Mouse (Mus musculus) limb, embryonic 14.5 days (tissue): ENCODE data around the gene Abcc6. TPM values are rescaled to one million over a fixed set of nuclear protein-coding genes. Genes with fewer than 3 reads are reported as not detected.
"Not testable (repeated sequence)": the region's sequence is repeated elsewhere in the genome, so short reads cannot be mapped to it uniquely, and the experiment has no call there.

Experiments used
- ATAC-seq: fragments of 200-750 bp; cut with Nextera tagmentation; 2 replicates; pipeline ENCODE4 v1.8.0; 2017; ENCODE audit warnings: low read depth, moderate number of reproducible peaks, moderate TSS enrichment; ENCODE audit not compliant: low FRiP score
- DNase-seq: peaks from one replicate; pipeline ENCODE4 v3.0.0-alpha.2; 2015; ENCODE audit warnings: low spot score
- H3K27ac ChIP-seq: fragments of 300-500 bp; sonication (generic); replicated peaks from 2 replicates; pipeline ENCODE4 v1.5.1; 2014; ENCODE audit warnings: low read depth, mild to moderate bottlenecking, low read length, moderate library complexity, mixed read lengths
- H3K27me3 ChIP-seq: fragments of 300-500 bp; sonication (generic); 2 replicates; pipeline ENCODE4 v1.6.1; 2014; ENCODE audit warnings: low read length, mixed read lengths; ENCODE audit not compliant: control insufficient read depth, insufficient read depth
- H3K36me3 ChIP-seq: fragments of 300-500 bp; sonication (generic); 2 replicates; pipeline ENCODE4 v1.6.1; 2014; ENCODE audit warnings: mild to moderate bottlenecking, low read length, moderate library complexity, mixed read lengths; ENCODE audit not compliant: control insufficient read depth, insufficient read depth
- H3K4me1 ChIP-seq: fragments of 300-500 bp; sonication (generic); 2 replicates; pipeline ENCODE4 v1.6.1; 2014; ENCODE audit warnings: antibody characterized with exemption, low read length, mixed read lengths; ENCODE audit not compliant: control insufficient read depth, insufficient read depth
- H3K4me2 ChIP-seq: fragments of 300-500 bp; sonication (generic); replicated peaks from 2 replicates; pipeline ENCODE4 v1.6.1; 2014; ENCODE audit warnings: low read depth, mild to moderate bottlenecking, low read length, moderate library complexity; ENCODE audit not compliant: severe bottlenecking
- H3K4me3 ChIP-seq: fragments of 300-500 bp; sonication (generic); replicated peaks from 2 replicates; pipeline ENCODE4 v1.5.1; 2014; ENCODE audit warnings: low read length
- H3K9ac ChIP-seq: fragments of 300-500 bp; sonication (generic); 2 replicates; pipeline ENCODE4 v1.6.1; 2014; ENCODE audit warnings: mild to moderate bottlenecking, low read depth, low read length, moderate library complexity; ENCODE audit not compliant: severe bottlenecking
- H3K9me3 ChIP-seq: fragments of 300-500 bp; sonication (generic); 2 replicates; pipeline ENCODE4 v1.6.1; 2016; ENCODE audit warnings: low read length; ENCODE audit not compliant: control insufficient read depth
- POLR2A ChIP-seq: fragments of 200-500 bp; IDR thresholded peaks from 2 replicates; pipeline ENCODE4 v1.8.0; 2012; ENCODE audit warnings: inconsistent platforms, mild to moderate bottlenecking, moderate library complexity, borderline replicate concordance; ENCODE audit not compliant: insufficient read depth, insufficient read length; ENCODE audit errors: extremely low read depth
- WGBS: fragments of 180-500 bp; shearing (Covaris S2); extraction: QIAGEN DNeasy Blood & Tissue Kit; methylation state at CpG from one replicate; pipeline ENCODE4 v1.1.7; 2014; 5-methylcytosine and 5-hydroxymethylcytosine counted together
- polyA plus RNA-seq, 2 experiments: library from polyadenylated mRNA; depleted of rRNA in 1 of 2; stranded (reverse) in 1 of 2; unstranded in 1 of 2; fragments of >200 nt; fragmentation: Nextera tagmentation in 1 of 2; extraction: Ambion mirVana in 1 of 2; gene quantifications; 2 replicates each; pipeline versions ENCODE4 v1.2.1 to v1.2.3; 2012 to 2014

The Abcc6 gene
- polyA plus RNA-seq, 2 experiments = 0.18 to 1.2 TPM

DNA sequence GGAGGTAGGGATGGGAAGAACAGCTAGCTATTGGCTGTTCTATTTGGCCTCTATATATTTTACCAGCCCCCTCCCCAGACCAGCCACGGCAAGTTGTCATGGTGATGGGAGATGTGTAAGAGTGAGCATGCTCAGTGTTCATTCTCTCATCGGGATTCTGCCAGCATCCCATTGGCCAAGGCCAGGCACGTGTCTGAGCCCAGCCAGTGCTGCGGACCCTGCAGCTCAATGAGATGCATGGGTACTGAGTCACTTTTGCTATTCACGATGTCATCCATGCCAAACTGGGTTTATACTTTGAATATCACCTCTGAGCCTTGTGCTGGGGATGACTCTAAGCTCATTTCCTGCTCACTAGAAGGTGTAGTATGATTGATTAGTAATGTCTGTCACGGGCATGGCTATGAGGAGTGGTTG is 56.8 kb downstream of the Abcc6 start:
- no peak overlapping the region for H3K27ac ChIP-seq
- H3K27me3 ChIP-seq = no peaks in the 10 kb centered on the region
- H3K4me3 ChIP-seq = no peak overlapping the region
- 80% methylated on average over 6 of the region's 6 CpGs for WGBS
- no peaks in the 10 kb centered on the region for H3K9me3 ChIP-seq
- no peak overlapping the region for H3K4me2 ChIP-seq
- no peaks in the 10 kb centered on the region for H3K4me1 ChIP-seq
- no peak for ATAC-seq
- H3K9ac ChIP-seq = no peak overlapping the region
- no peak for TF ChIP-seq POLR2A
- no peaks in the 10 kb centered on the region for H3K36me3 ChIP-seq
- DNase-seq = no peak

DNA sequence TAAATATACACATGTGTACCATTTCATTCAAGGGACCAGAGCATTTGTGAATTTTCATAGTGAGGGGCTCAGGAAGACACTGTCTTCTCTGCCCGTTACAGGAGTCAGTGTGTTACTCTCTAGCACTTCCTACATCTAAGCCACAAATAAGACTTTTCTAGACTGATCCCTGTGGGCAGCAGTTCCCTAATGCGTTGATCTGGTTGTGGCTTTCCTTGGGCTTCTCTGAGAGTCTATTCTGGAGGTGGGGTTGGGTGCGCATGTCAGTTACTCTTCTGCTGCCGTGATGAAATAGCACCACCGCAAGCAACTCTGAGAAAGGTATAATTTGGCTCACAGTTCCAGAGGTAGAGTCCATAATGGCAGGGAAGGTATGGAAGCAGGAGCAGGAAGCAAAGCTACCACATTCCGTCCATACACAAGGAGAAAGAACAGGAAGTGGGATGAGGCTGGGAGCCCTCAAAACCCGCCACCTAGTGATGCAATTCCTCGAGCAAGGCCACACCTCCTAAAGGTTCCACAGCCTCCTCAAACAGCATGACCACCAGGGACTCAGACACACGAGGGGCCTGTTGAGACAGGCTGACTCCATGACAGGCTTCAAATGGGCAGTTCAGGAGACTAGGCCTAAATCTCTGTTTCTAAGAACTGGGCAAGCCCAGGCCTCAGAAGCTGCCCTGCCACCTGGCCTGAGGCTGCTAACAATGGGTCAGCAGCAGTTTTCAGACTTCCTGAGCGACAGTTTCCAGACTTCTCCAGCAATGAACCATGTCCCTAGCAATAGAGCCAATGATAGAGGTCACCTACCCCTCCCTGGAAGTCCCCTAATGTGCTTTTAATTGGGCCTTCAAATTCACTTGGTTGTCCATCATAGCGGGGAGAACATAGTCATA is 58.0 kb downstream of the Abcc6 start:
- no peak for TF ChIP-seq POLR2A
- H3K4me3 ChIP-seq = no peak overlapping the region
- no peaks in the 10 kb centered on the region for H3K4me1 ChIP-seq
- no peak for DNase-seq
- no peak for ATAC-seq
- no peak overlapping the region for H3K4me2 ChIP-seq
- no peaks in the 10 kb centered on the region for H3K9me3 ChIP-seq
- H3K9ac ChIP-seq = no peak overlapping the region
- no peaks in the 10 kb centered on the region for H3K36me3 ChIP-seq
- 80% methylated on average over 11 of the region's 11 CpGs for WGBS
- H3K27ac ChIP-seq = no peak overlapping the region
- H3K27me3 ChIP-seq = no peaks in the 10 kb centered on the region

DNA sequence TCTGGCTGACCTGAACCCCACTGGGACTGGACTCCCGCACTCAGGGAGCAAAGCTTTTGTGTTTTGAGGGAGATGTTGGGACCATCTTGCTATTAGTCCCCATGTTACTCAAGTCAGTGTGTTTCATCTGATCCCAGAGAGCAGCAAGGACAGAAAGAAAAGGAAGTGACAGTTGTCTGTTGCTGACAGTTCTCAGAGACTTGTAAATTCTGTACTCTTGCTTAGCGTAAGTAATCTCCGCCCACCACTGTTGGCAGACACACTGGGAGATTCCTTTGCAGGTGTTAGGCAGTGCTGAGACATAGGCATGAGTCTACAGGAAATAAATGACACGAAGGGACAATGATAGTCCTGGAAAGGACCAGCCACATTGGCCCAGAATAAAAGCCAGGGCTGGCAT is 73.5 kb downstream of the Abcc6 start:
- ATAC-seq = no peak
- Histone ChIP-seq H3K4me3 (no peak overlapping the region), H3K4me2 (no peak overlapping the region), H3K27me3 (no peaks in the 10 kb centered on the region), H3K27ac (no peak overlapping the region), H3K4me1 (no peaks in the 10 kb centered on the region), H3K9me3 (no peaks in the 10 kb centered on the region), H3K36me3 (no peaks in the 10 kb centered on the region), H3K9ac (no peak overlapping the region)
- 58% methylated on average over 4 of the region's 4 CpGs for WGBS
- TF ChIP-seq POLR2A = no peak
- DNase-seq = no peak

DNA sequence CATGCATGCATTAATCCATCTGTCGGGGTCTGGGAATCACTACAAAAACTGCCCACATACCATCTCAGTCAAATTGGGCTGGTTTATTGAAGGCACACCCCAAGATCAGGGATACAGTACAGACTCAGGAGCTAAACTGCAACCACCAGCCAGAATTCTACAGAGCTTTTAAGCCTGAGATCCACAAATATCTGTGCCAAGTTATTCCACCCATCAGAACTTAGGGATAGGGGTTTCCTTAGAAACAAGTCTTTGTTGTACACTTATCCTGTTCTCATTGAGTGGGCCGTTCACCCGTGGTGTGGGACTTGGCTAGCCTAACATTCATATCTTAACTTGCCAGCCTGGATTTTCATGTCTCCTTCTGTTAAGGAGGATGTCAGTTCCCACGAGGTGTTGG is 81.0 kb downstream of the Abcc6 start:
- TF ChIP-seq POLR2A = no peak
- 76% methylated on average over 4 of the region's 4 CpGs for WGBS
- Histone ChIP-seq H3K4me2 (no peak overlapping the region), H3K4me3 (no peak overlapping the region), H3K36me3 (no peaks in the 10 kb centered on the region), H3K27me3 (no peaks in the 10 kb centered on the region), H3K4me1 (no peaks in the 10 kb centered on the region), H3K9ac (no peak overlapping the region), H3K27ac (no peak overlapping the region), H3K9me3 (no peaks in the 10 kb centered on the region)
- ATAC-seq = no peak
- no peak for DNase-seq

DNA sequence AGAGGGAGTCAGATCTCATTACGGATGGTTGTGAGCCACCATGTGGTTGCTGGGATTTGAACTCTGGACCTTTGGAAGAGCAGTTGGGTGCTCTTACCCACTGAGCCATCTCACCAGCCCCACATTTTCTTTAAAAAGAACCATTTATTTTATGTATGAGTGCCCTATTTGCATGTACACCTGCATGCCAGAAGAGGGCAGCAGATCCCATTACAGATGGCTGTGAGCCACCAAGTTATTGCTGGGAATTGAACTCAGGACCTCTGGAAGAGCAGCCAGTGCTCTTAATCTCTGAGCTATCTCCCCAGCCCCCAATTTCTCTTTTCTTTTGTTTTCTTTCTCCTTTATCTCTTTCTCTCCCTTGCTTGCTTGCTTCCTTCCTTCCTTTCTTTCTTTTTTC is 86.8 kb downstream of the Abcc6 start:
- not testable (repeated sequence) for ATAC-seq, H3K4me2 ChIP-seq, H3K27me3 ChIP-seq, H3K9ac ChIP-seq, H3K9me3 ChIP-seq, H3K4me3 ChIP-seq, DNase-seq, H3K36me3 ChIP-seq, H3K4me1 ChIP-seq, H3K27ac ChIP-seq
- WGBS = 89% methylated on average over 1 of the region's 1 CpGs
